Mouse (Mus musculus): Measurements from ENCODE around the gene Capn15. TPM values are rescaled to one million over a fixed set of nuclear protein-coding genes. Genes with fewer than 3 reads are reported as not detected.

Capn15 gene
- 18.6 TPM for polyA plus RNA-seq (2017; shearing (Covaris generic))

DNA sequence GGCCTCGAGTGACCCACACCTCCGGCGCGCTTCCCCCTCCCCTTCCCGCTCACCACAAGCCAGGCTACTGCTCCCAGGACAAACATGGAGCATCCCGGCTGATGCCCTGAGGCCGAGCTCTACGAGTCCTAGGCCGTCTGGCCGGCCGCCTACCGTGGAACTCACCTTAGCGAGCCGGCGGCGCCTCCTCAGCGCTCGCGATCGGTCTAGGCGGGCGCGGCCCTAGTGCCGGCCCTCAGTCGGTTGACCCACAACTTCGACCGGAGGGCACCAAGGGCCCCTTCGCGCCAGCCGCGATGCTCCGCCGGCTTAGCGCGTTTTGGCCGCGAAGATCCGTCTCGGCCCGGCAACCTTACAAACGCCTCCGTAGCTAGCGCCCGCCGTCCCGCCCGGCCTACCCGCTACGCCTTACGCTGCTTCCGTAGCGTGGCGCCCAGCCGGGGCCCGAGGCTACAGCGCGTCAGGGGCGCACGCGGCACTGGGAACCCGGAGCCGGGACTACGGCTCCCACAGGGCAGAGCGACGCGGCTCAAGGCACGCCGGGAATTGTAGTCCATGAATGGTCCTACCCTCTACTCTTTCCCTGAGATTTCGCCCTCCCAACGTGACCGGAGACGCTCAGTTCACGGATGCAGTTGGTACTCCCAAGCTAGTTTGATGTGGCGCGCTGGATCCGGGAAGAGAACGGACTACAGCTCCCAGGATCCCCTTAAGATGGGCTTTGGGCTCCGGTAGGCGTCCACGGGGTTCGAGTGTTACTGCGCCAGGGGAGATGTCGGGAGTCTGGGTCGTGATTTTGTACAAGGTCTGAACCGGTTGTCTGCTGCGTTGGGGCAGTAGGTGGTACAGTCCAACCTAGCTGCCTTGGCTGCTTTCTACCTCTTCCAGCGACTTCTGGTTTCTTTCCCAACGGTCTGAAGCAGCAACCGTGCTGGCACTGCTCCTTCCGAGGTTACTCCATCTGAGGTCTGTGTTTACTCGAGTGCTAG lies at the start of gene Capn15:
Gene Capn15, minus strand, starts transcription at position 491 of the 989 bp plus-strand sequence.

GRCm38 (mm10) chr17:25951803-25952623 lies 33.6 kb downstream of the Capn15 start, which contains the start of gene A930017K11Rik:
TSS of gene A930017K11Rik (minus strand) at chr17:25952565.

GRCm38 (mm10) chr17:25944366-25945163 lies 41.0 kb downstream of the Capn15 start, which contains the start of the genes Pigq and Nhlrc4:
TSS of gene Pigq (minus strand) at chr17:25944936.
TSS of gene Nhlrc4 (minus strand) at chr17:25944961.

DNA sequence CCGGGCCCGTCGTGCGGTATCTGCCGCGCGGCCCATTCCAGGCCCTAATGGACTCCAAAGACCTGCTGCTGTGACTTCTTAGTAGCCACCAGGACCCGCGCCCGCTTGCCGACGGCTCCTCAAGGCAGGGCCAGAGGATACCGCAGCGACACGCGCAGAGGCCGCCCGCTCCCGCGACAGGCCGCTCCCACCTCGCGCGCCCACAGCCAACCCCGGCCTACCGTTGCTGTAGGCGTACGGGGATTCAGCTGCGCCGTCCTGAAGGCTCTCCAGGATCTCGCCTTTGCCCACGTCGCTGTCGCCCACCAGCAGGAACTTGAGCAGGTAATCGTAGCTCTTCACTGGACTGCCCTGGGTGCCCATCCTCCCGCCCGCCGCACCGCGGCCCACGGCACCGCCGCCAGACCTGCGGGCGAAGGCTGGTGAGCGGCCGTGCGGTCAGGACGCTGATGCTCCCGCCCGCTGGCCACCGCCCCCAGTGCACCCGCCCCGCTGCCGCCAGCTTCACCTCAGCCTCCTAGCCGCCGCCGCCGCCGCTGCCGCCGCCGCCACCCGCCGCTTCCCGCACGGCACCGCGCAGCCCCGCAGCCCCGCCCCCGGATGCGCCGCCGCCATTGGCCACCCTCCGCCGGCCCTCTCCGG lies 66.3 kb downstream of the Capn15 start, which contains the start of gene Rab40c:
Gene Rab40c, minus strand, starts transcription at position 584 of the 642 bp plus-strand sequence.

Other genes starting within 250 kb of the Capn15 start
- not detected for gene Mslnl, start 249.8 kb downstream of the Capn15 start, polyA plus RNA-seq (2017; shearing (Covaris generic))
- 0.67 TPM for gene Msln, start 231.4 kb downstream of the Capn15 start, polyA plus RNA-seq (2017; shearing (Covaris generic))
- gene Narfl, start 212.0 kb downstream of the Capn15 start, polyA plus RNA-seq (2017; shearing (Covaris generic)): 20.4 TPM
- 26.4 TPM for gene Haghl, start 200.1 kb downstream of the Capn15 start, polyA plus RNA-seq (2017; shearing (Covaris generic))
- gene Ccdc78, start 199.2 kb downstream of the Capn15 start, polyA plus RNA-seq (2017; shearing (Covaris generic)): 0.69 TPM
- gene Fam173a, start 192.9 kb downstream of the Capn15 start, polyA plus RNA-seq (2017; shearing (Covaris generic)): 121 TPM
- not detected for gene AC134908.4, start 190.1 kb downstream of the Capn15 start, polyA plus RNA-seq (2017; shearing (Covaris generic))
- gene Metrn, start 188.7 kb downstream of the Capn15 start, polyA plus RNA-seq (2017; shearing (Covaris generic)): 26.0 TPM
- 0.18 TPM for gene Fbxl16, start 176.7 kb downstream of the Capn15 start, polyA plus RNA-seq (2017; shearing (Covaris generic))
- 24.5 TPM for gene Wdr24, start 162.2 kb downstream of the Capn15 start, polyA plus RNA-seq (2017; shearing (Covaris generic))
- 18.4 TPM for gene Jmjd8, start 156.9 kb downstream of the Capn15 start, polyA plus RNA-seq (2017; shearing (Covaris generic))
- gene Stub1, start 152.4 kb downstream of the Capn15 start, polyA plus RNA-seq (2017; shearing (Covaris generic)): 132 TPM
- gene Rhbdl1, start 148.5 kb downstream of the Capn15 start, polyA plus RNA-seq (2017; shearing (Covaris generic)): 0.55 TPM
- gene Gm20683, start 144.0 kb downstream of the Capn15 start, polyA plus RNA-seq (2017; shearing (Covaris generic)): 0.46 TPM
- 18.4 TPM for gene Rhot2, start 140.9 kb downstream of the Capn15 start, polyA plus RNA-seq (2017; shearing (Covaris generic))
- 11.1 TPM for gene Wdr90, start 124.3 kb downstream of the Capn15 start, polyA plus RNA-seq (2017; shearing (Covaris generic))
- gene Mcrip2, start 117.0 kb downstream of the Capn15 start, polyA plus RNA-seq (2017; shearing (Covaris generic)): 4.1 TPM
- 41.4 TPM for gene Mettl26, start 110.7 kb downstream of the Capn15 start, polyA plus RNA-seq (2017; shearing (Covaris generic))
- 0.49 TPM for gene Wfikkn1, start 104.9 kb downstream of the Capn15 start, polyA plus RNA-seq (2017; shearing (Covaris generic))
- gene Rab40c, start 66.1 kb downstream of the Capn15 start, polyA plus RNA-seq (2017; shearing (Covaris generic)): 15.3 TPM
- gene Pigq, start 40.9 kb downstream of the Capn15 start, polyA plus RNA-seq (2017; shearing (Covaris generic)): 44.1 TPM
- not detected for gene Nhlrc4, start 40.8 kb downstream of the Capn15 start, polyA plus RNA-seq (2017; shearing (Covaris generic))
- not detected for gene A930017K11Rik, start 33.2 kb downstream of the Capn15 start, polyA plus RNA-seq (2017; shearing (Covaris generic))
- 19.7 TPM for gene Rab11fip3, start 83.8 kb upstream of the Capn15 start, polyA plus RNA-seq (2017; shearing (Covaris generic))
- gene Decr2, start 104.5 kb upstream of the Capn15 start, polyA plus RNA-seq (2017; shearing (Covaris generic)): 19.8 TPM
- gene Nme4, start 109.8 kb upstream of the Capn15 start, polyA plus RNA-seq (2017; shearing (Covaris generic)): 19.5 TPM
- 37.8 TPM for gene Tmem8, start 127.5 kb upstream of the Capn15 start, polyA plus RNA-seq (2017; shearing (Covaris generic))
- 36.0 TPM for gene Mrpl28, start 137.7 kb upstream of the Capn15 start, polyA plus RNA-seq (2017; shearing (Covaris generic))
- gene Axin1, start 152.9 kb upstream of the Capn15 start, polyA plus RNA-seq (2017; shearing (Covaris generic)): 106 TPM
- gene Pdia2, start 213.3 kb upstream of the Capn15 start, polyA plus RNA-seq (2017; shearing (Covaris generic)): 1.5 TPM
- gene Rgs11, start 217.2 kb upstream of the Capn15 start, polyA plus RNA-seq (2017; shearing (Covaris generic)): 16.9 TPM
- not detected for gene Arhgdig, start 222.0 kb upstream of the Capn15 start, polyA plus RNA-seq (2017; shearing (Covaris generic))

All from effector memory CD4-positive, alpha-beta T cell, adult 7 months (primary cell).